Mouse (Mus musculus) heart, embryonic 15.5 days (tissue): Measurements from ENCODE around the gene Gm813. TPM values are rescaled to one million over a fixed set of nuclear protein-coding genes. Genes with fewer than 3 reads are reported as not detected.

Source experiments
- ATAC-seq: fragments of 200-750 bp; cut with Nextera tagmentation; replicated peaks from 2 replicates; pipeline ENCODE4 v1.8.0; 2017; ENCODE audit warnings: low read depth, moderate TSS enrichment; ENCODE audit not compliant: insufficient number of reproducible peaks, insufficient read depth, low FRiP score
- H3K27ac ChIP-seq: fragments of 300-500 bp; sonication (generic); 2 replicates; pipeline ENCODE4 v1.5.1; 2015; ENCODE audit warnings: mild to moderate bottlenecking, inconsistent platforms
- H3K27me3 ChIP-seq: fragments of 300-500 bp; sonication (generic); 2 replicates; pipeline ENCODE4 v1.6.1; 2015; ENCODE audit warnings: inconsistent platforms
- H3K36me3 ChIP-seq: fragments of 300-500 bp; sonication (generic); 2 replicates; pipeline ENCODE4 v1.6.1; 2015; ENCODE audit warnings: mild to moderate bottlenecking, inconsistent platforms
- H3K4me1 ChIP-seq: fragments of 300-500 bp; sonication (generic); replicated peaks from 2 replicates; pipeline ENCODE4 v1.6.1; 2015; ENCODE audit warnings: inconsistent platforms
- H3K4me2 ChIP-seq: fragments of 300-500 bp; sonication (generic); 2 replicates; pipeline ENCODE4 v1.6.1; 2015; ENCODE audit warnings: inconsistent platforms, mild to moderate bottlenecking, moderate library complexity
- H3K4me3 ChIP-seq: fragments of 300-500 bp; sonication (generic); 2 replicates; pipeline ENCODE4 v1.5.1; 2015; ENCODE audit warnings: mild to moderate bottlenecking, inconsistent platforms
- H3K9ac ChIP-seq: fragments of 300-500 bp; sonication (generic); 2 replicates; pipeline ENCODE4 v1.6.1; 2015; ENCODE audit warnings: mild to moderate bottlenecking, inconsistent platforms
- H3K9me3 ChIP-seq: fragments of 300-500 bp; sonication (generic); replicated peaks from 2 replicates; pipeline ENCODE4 v1.6.1; 2016; ENCODE audit warnings: inconsistent platforms
- WGBS: fragments of 180-500 bp; shearing (Covaris S2); methylation state at CpG from one replicate; pipeline ENCODE4 v1.1.7; 2015; ENCODE audit warnings: mixed read lengths; 5-methylcytosine and 5-hydroxymethylcytosine counted together
- polyA plus RNA-seq: library from polyadenylated mRNA; unstranded; fragments of >200 nt; fragmentation: Nextera tagmentation; extraction: Ambion mirVana; gene quantifications from 2 replicates; pipeline ENCODE4 v1.2.1, GENCODE M21; 2015

The Gm813 gene
- polyA plus RNA-seq, 1 experiment from 2014 or later = not detected

DNA sequence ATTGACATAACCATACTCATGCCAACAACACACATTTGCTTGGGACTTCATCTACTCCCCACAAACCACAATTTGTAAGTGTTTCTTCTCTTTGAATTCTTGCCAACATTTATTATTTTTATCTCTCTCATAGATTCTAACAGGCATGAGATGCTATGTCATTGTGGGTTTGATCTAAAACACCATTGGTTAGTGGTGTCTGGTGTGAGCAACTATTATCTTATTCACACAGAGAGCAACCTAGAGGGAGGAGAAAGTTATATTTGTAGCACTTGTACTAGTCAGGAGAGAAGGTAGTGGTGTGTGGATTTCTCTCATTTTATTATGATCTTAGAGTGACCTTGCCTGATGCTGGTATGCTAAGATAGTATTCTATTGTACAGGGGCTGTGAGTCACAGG, 12.1 kb downstream of the Gm813 start:
- no peaks in the 10 kb centered on the region for H3K9me3 ChIP-seq
- H3K27me3 ChIP-seq = no peaks in the 10 kb centered on the region
- no peaks in the 10 kb centered on the region for H3K4me1 ChIP-seq
- no peak overlapping the region for H3K4me3 ChIP-seq
- no peak for ATAC-seq
- no peak overlapping the region for H3K9ac ChIP-seq
- H3K36me3 ChIP-seq = no peaks in the 10 kb centered on the region
- no peak overlapping the region for H3K27ac ChIP-seq
- no peak overlapping the region for H3K4me2 ChIP-seq

- Histone ChIP-seq H3K9ac (no peak overlapping the region), H3K27ac (no peak overlapping the region), H3K4me1 (no peaks in the 10 kb centered on the region), H3K9me3 (no peaks in the 10 kb centered on the region), H3K4me2 (no peak overlapping the region), H3K27me3 (no peaks in the 10 kb centered on the region), H3K4me3 (no peak overlapping the region), H3K36me3 (no peaks in the 10 kb centered on the region)
- no peak for ATAC-seq
- WGBS = 58% methylated on average over 2 of the region's 2 CpGs
These were observed 12.9 kb downstream of the Gm813 start for GRCm38 (mm10) chr16:58603831-58604230.

DNA sequence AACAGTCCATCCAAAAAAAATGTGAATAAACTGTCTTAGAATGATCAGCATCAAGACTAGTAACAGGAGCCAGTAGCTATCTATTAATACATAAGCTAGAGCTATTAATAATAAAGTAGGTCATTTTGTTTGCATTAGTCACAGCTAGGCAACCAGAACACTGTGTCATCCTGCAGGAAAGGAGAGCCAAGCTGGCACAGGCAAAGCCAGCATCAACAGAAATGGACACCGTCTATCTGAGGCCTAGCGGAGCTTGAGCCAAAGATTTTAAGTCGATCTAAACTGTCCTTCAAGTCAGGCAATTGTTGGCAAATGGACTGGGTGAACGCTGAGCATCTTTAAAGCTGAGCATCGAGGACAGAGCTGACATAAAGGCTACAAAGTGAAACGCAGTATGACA, 15.9 kb downstream of the Gm813 start:
- Histone ChIP-seq H3K4me3 (no peak overlapping the region), H3K4me1 (no peaks in the 10 kb centered on the region), H3K9ac (no peak overlapping the region), H3K27me3 (no peaks in the 10 kb centered on the region), H3K4me2 (no peak overlapping the region), H3K36me3 (no peaks in the 10 kb centered on the region), H3K27ac (no peak overlapping the region), H3K9me3 (no peaks in the 10 kb centered on the region)
- ATAC-seq = no peak
- 86% methylated on average over 6 of the region's 6 CpGs for WGBS

DNA sequence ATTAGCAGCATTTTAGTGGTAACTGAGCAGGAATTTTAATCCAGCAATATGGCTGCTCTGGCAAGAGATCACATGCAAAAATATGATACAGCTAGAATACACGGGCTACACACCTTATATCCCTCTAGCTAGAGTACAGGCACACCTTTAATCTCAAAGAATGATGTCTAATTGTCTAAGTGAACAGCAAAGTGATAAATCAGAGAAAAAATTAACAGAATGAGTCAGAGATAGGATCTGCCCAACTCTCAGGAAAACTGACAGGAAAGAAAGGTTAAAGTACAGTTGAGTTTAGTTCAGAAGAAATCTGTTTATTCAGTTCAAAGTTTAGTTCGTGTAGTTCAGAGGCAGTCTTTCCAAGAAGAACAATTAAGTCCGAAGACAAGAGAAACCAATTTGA, 25.5 kb downstream of the Gm813 start:
- H3K4me1 ChIP-seq = no peaks in the 10 kb centered on the region
- no peak overlapping the region for H3K9ac ChIP-seq
- WGBS = 74% methylated on average over 3 of the region's 3 CpGs
- no peaks in the 10 kb centered on the region for H3K9me3 ChIP-seq
- ATAC-seq = no peak
- H3K4me3 ChIP-seq = no peak overlapping the region
- H3K4me2 ChIP-seq = no peak overlapping the region
- H3K36me3 ChIP-seq = no peaks in the 10 kb centered on the region
- H3K27ac ChIP-seq = no peak overlapping the region
- no peaks in the 10 kb centered on the region for H3K27me3 ChIP-seq

DNA sequence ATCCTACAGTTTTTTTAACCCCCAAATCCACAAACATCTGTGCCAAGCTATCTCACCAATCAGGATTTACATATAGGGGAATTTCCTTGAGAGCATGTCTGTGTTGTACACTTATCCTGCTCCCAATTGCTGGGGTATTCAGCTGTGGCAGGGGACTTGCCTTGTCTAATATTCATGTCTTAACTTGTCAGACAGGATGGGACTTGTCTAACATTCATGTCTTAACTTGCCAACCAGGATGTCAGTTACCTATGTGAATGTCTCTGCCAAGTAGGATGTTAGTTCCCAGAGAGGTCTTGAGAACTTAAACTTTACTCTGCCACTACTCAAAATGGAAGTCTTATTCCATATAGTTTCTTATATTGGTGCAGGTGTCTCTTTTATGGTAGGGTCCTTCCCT, 27.3 kb downstream of the Gm813 start:
- no peak for ATAC-seq
- Histone ChIP-seq H3K4me1 (no peaks in the 10 kb centered on the region), H3K4me3 (no peak overlapping the region), H3K27me3 (no peaks in the 10 kb centered on the region), H3K4me2 (no peak overlapping the region), H3K27ac (no peak overlapping the region), H3K9me3 (no peaks in the 10 kb centered on the region), H3K36me3 (no peaks in the 10 kb centered on the region), H3K9ac (no peak overlapping the region)

GRCm38 (mm10) chr16:58573949-58574722, 42.6 kb downstream of the Gm813 start:
- H3K4me3 ChIP-seq = no peak overlapping the region
- H3K9ac ChIP-seq = no peak overlapping the region
- H3K36me3 ChIP-seq = no peaks in the 10 kb centered on the region
- no peak overlapping the region for H3K4me2 ChIP-seq
- ATAC-seq = no peak
- no peak overlapping the region for H3K27ac ChIP-seq
- H3K9me3 ChIP-seq = no peaks in the 10 kb centered on the region
- no peaks in the 10 kb centered on the region for H3K27me3 ChIP-seq
- 73% methylated on average over 6 of the region's 6 CpGs for WGBS
- H3K4me1 ChIP-seq = no peaks in the 10 kb centered on the region

- no peaks in the 10 kb centered on the region for H3K36me3 ChIP-seq
- ATAC-seq = no peak
- H3K4me3 ChIP-seq = no peak overlapping the region
- H3K9me3 ChIP-seq = no peaks in the 10 kb centered on the region
- H3K27ac ChIP-seq = no peak overlapping the region
- no peak overlapping the region for H3K9ac ChIP-seq
- no peaks in the 10 kb centered on the region for H3K4me1 ChIP-seq
- H3K4me2 ChIP-seq = no peak overlapping the region
- H3K27me3 ChIP-seq = no peaks in the 10 kb centered on the region
These were observed 46.0 kb downstream of the Gm813 start for GRCm38 (mm10) chr16:58570694-58571264.

Other genes starting within 250 kb of the Gm813 start
- 10.7 and 11.7 TPM in 2 replicates for gene Dcbld2, start 208.5 kb downstream of the Gm813 start, polyA plus RNA-seq
- gene St3gal6, start 92.7 kb downstream of the Gm813 start, polyA plus RNA-seq = 16.5 and 17.5 TPM in 2 replicates
- gene E330017A01Rik, start 21.8 kb upstream of the Gm813 start, polyA plus RNA-seq = not detected in 2 replicates
- gene Cpox, start 53.3 kb upstream of the Gm813 start, polyA plus RNA-seq = 32.0 and 41.1 TPM in 2 replicates
- 0.20 TPM in 1 of 2 replicates, not detected in the other for gene Gpr15, start 102.1 kb upstream of the Gm813 start, polyA plus RNA-seq
- gene Cldnd1, start 110.9 kb upstream of the Gm813 start, polyA plus RNA-seq = 92.9 and 93.1 TPM in 2 replicates
- not detected in 2 replicates for gene Olfr172, start 146.2 kb upstream of the Gm813 start, polyA plus RNA-seq
- not detected in 2 replicates for gene Olfr173, start 183.3 kb upstream of the Gm813 start, polyA plus RNA-seq
- gene Olfr175-ps1, start 209.8 kb upstream of the Gm813 start, polyA plus RNA-seq = not detected in 2 replicates